Mouse (Mus musculus): ENCODE results near the gene Gab2.

- TF ChIP-seq ZC3H11A (IDR thresholded peaks at IDR 0.05; ENCODE audit: borderline replicate concordance, low read depth, low read length) (no peak), MAFK (IDR thresholded peaks at IDR 0.05; ENCODE audit: insufficient read depth, low read depth, low read length) (no peak), CHD2 (IDR thresholded peaks at IDR 0.05; ENCODE audit: low read depth, low read length) (no peak), ZNF384 (IDR thresholded peaks at IDR 0.05; ENCODE audit: low read depth, low read length) (no peak), HCFC1 (IDR thresholded peaks at IDR 0.05; ENCODE audit: borderline replicate concordance, insufficient read depth, low read length) (no peak)
These were observed 263.3 kb downstream of the Gab2 start for GRCm38 (mm10) chr7:97344655-97345054.

Measured in ES-E14 (cell line).